Mouse (Mus musculus): ENCODE data around the gene Cldn9. TPM values are rescaled to one million over a fixed set of nuclear protein-coding genes. Genes with fewer than 3 reads are reported as not detected.

The Cldn9 gene
- polyA plus RNA-seq, 1 experiment from 2014 or later, result 18.3 TPM

- H3K27ac ChIP-seq (replicated peaks), result no peak overlapping the region
- no peak overlapping the region for H3K4me2 ChIP-seq (replicated peaks)
- H3K27me3 ChIP-seq, result peaks cover 35% of the 10 kb centered on the region
- 31% methylated on average over 10 of the region's 10 CpGs for WGBS
- peaks cover 13% of the 10 kb centered on the region for H3K4me1 ChIP-seq
- 0 out of 2 replicates have a peak, but pooled peaks cover 4% of the 10 kb centered on the region for H3K9me3 ChIP-seq (replicated peaks)
- H3K9ac ChIP-seq, result no peak overlapping the region
- no peak overlapping the region for H3K4me3 ChIP-seq (replicated peaks)
- no peak for ATAC-seq (ENCODE audit: insufficient number of reproducible peaks, low FRiP score, low TSS enrichment, low read depth)
- H3K36me3 ChIP-seq, result no peaks in the 10 kb centered on the region
Measured at GRCm38 (mm10) chr17:23645894-23646293, 37.9 kb downstream of the Cldn9 start.

DNA sequence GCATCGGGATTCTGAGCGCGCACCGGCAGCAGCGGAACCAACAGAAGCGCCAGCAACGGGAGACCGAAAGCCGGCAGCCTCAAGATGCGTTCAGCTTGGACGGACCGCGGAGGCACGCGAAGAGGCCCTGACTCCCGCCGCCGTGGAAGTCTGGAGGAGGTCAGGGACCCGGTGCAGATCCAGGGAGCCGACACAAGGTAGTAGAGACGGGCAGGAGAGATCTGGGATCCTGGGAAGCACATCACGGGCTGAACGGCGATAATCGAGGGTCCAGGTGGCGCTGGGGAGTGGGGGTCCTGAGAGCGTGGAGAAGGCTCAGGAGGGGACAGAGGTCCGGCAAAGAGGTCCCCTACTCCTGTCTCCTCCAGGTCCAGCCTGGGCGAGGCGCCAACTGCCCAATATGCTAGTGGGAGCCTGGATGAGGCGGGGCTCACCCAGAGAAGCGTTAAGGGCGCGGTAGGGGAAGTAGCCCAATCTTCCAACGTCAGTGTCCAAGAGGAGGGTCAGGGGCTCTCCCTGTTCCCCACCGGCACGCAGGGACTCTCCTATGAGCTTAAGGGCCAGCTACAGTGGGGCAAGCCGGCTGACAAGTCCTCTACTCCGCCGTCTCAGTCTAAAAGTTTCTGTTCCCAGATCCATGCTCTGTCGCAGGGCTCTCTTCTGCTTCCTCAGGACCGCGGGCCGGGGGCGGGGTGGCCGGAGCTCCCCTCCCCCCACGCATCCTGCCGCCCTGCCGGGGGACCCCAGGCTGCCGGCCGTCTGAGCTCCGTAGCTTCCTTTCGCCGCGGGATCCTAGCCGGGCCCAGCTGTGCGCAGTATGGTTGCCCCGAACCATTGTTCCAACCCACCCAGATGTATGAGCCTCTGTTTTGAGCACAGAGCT, 39.0 kb downstream of the Cldn9 start, which contains the start of gene Mmp25:
TSS of gene Mmp25 (minus strand) at position 665 of the 883 bp plus-strand sequence.
- Histone ChIP-seq H3K27ac (replicated peaks) (no peak within 1 kb of the TSS), H3K9ac (peak within 1 kb of the TSS; percentile 10), H3K9me3 (replicated peaks) (0 out of 2 replicates have a peak, but pooled peaks cover 4% of the 10 kb centered on the region), H3K4me3 (replicated peaks) (peak within 1 kb of the TSS; percentile 46), H3K4me2 (replicated peaks) (peak within 1 kb of the TSS; percentile 82), H3K4me1 (peaks cover 13% of the 10 kb centered on the region), H3K27me3 (peaks cover 35% of the 10 kb centered on the region), H3K36me3 (no peaks in the 10 kb centered on the region)
- ATAC-seq (ENCODE audit: insufficient number of reproducible peaks, low FRiP score, low TSS enrichment, low read depth), result 0 out of 2 replicates have a peak, but pooled peaks have one; percentile 13
- 1% methylated on average over 58 of the region's 58 CpGs for WGBS

Other genes starting within 250 kb of the Cldn9 start
- not detected in 2 replicates for gene Vmn2r117, start 204.3 kb downstream of the Cldn9 start, polyA plus RNA-seq (2015; fragmentation: Nextera tagmentation; extraction: Ambion mirVana)
- gene Zfp213, start 119.8 kb downstream of the Cldn9 start, polyA plus RNA-seq (2015; fragmentation: Nextera tagmentation; extraction: Ambion mirVana), result 17.8 and 19.5 TPM in 2 replicates
- gene Zfp13, start 84.5 kb downstream of the Cldn9 start, polyA plus RNA-seq (2015; fragmentation: Nextera tagmentation; extraction: Ambion mirVana), result 13.4 and 14.1 TPM in 2 replicates
- 0.08 and 0.14 TPM in 2 replicates for gene Zscan10, start 83.2 kb downstream of the Cldn9 start, polyA plus RNA-seq (2015; fragmentation: Nextera tagmentation; extraction: Ambion mirVana)
- 0.76 and 0.81 TPM in 2 replicates for gene Mmp25, start 38.7 kb downstream of the Cldn9 start, polyA plus RNA-seq (2015; fragmentation: Nextera tagmentation; extraction: Ambion mirVana)
- 15.8 and 17.0 TPM in 2 replicates for gene Bicdl2, start 23.5 kb downstream of the Cldn9 start, polyA plus RNA-seq (2015; fragmentation: Nextera tagmentation; extraction: Ambion mirVana)
- 95.7 and 102 TPM in 2 replicates for gene Hcfc1r1, start 10.4 kb downstream of the Cldn9 start, polyA plus RNA-seq (2015; fragmentation: Nextera tagmentation; extraction: Ambion mirVana)
- gene Thoc6, start 10.1 kb downstream of the Cldn9 start, polyA plus RNA-seq (2015; fragmentation: Nextera tagmentation; extraction: Ambion mirVana), result 42.2 and 42.9 TPM in 2 replicates
- gene Tnfrsf12a, start 6.6 kb downstream of the Cldn9 start, polyA plus RNA-seq (2015; fragmentation: Nextera tagmentation; extraction: Ambion mirVana), result 29.5 and 33.2 TPM in 2 replicates
- 19.8 and 20.2 TPM in 2 replicates for gene Cldn6, start 4.8 kb downstream of the Cldn9 start, polyA plus RNA-seq (2015; fragmentation: Nextera tagmentation; extraction: Ambion mirVana)
- 1.0 and 1.1 TPM in 2 replicates for gene 1520401A03Rik, start 38.8 kb upstream of the Cldn9 start, polyA plus RNA-seq (2015; fragmentation: Nextera tagmentation; extraction: Ambion mirVana)
- gene Pkmyt1, start 42.3 kb upstream of the Cldn9 start, polyA plus RNA-seq (2015; fragmentation: Nextera tagmentation; extraction: Ambion mirVana), result 49.6 and 55.8 TPM in 2 replicates
- gene Paqr4, start 56.8 kb upstream of the Cldn9 start, polyA plus RNA-seq (2015; fragmentation: Nextera tagmentation; extraction: Ambion mirVana), result 20.9 and 27.2 TPM in 2 replicates
- 36.8 and 38.2 TPM in 2 replicates for gene Kremen2, start 61.8 kb upstream of the Cldn9 start, polyA plus RNA-seq (2015; fragmentation: Nextera tagmentation; extraction: Ambion mirVana)
- 71.9 and 72.1 TPM in 2 replicates for gene Flywch1, start 87.6 kb upstream of the Cldn9 start, polyA plus RNA-seq (2015; fragmentation: Nextera tagmentation; extraction: Ambion mirVana)
- gene Flywch2, start 102.1 kb upstream of the Cldn9 start, polyA plus RNA-seq (2015; fragmentation: Nextera tagmentation; extraction: Ambion mirVana), result 38.3 and 44.0 TPM in 2 replicates
- gene Srrm2, start 106.5 kb upstream of the Cldn9 start, polyA plus RNA-seq (2015; fragmentation: Nextera tagmentation; extraction: Ambion mirVana), result 489 and 525 TPM in 2 replicates
- 1,038 and 1,104 TPM in 2 replicates for gene Elob, start 145.1 kb upstream of the Cldn9 start, polyA plus RNA-seq (2015; fragmentation: Nextera tagmentation; extraction: Ambion mirVana)
- 0.49 and 0.85 TPM in 2 replicates for gene Prss33, start 152.0 kb upstream of the Cldn9 start, polyA plus RNA-seq (2015; fragmentation: Nextera tagmentation; extraction: Ambion mirVana)
- gene Prss32, start 159.8 kb upstream of the Cldn9 start, polyA plus RNA-seq (2015; fragmentation: Nextera tagmentation; extraction: Ambion mirVana), result 0.12 TPM in 1 of 2 replicates, not detected in the other
- 1.8 and 2.0 TPM in 2 replicates for gene Prss41, start 160.1 kb upstream of the Cldn9 start, polyA plus RNA-seq (2015; fragmentation: Nextera tagmentation; extraction: Ambion mirVana)
- gene Prss21, start 184.0 kb upstream of the Cldn9 start, polyA plus RNA-seq (2015; fragmentation: Nextera tagmentation; extraction: Ambion mirVana), result not detected in 2 replicates
- gene Dcpp1, start 196.8 kb upstream of the Cldn9 start, polyA plus RNA-seq (2015; fragmentation: Nextera tagmentation; extraction: Ambion mirVana), result 3.1 TPM in 1 of 2 replicates, not detected in the other
- gene Dcpp2, start 196.9 kb upstream of the Cldn9 start, polyA plus RNA-seq (2015; fragmentation: Nextera tagmentation; extraction: Ambion mirVana), result not detected in 2 replicates
- 1.0 and 6.6 TPM in 2 replicates for gene Dcpp3, start 233.4 kb upstream of the Cldn9 start, polyA plus RNA-seq (2015; fragmentation: Nextera tagmentation; extraction: Ambion mirVana)

All from embryonic facial prominence, embryonic 15.5 days (tissue).